Mouse (Mus musculus): Measurements from ENCODE around the gene 1700092M07Rik. TPM values are rescaled to one million over a fixed set of nuclear protein-coding genes. Genes with fewer than 3 reads are reported as not detected.
"Not testable (repeated sequence)": the region's sequence is repeated elsewhere in the genome, so short reads cannot be mapped to it uniquely, and the experiment has no call there.

1700092M07Rik gene
- polyA plus RNA-seq, 1 experiment: not detected

DNA sequence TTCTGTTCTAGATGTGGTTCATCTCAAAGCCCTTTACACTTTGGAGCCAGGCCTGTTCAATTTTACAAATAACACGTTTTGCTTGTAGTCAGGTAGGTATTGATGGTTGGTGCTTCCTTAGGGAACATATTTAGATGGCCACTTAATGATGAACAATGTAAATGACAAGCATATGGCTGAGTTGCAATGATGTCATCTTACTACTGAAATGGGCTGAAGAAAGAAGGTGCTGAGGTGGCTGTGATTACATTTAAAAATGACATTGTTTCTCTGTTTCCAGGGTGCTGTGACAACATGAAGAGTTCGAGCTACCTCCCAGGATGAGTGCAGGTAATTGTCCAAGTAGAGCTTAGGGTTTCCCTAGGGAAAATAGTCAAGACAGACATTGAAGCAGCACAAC, 16.1 kb upstream of the 1700092M07Rik start:
- Histone ChIP-seq H3K27ac (ENCODE audit: insufficient read depth, low read depth, low read length) (no peak overlapping the region), H3K4me3 (ENCODE audit: low read depth, low read length) (no peak overlapping the region), H3K4me1 (ENCODE audit: control insufficient read depth, insufficient read depth, insufficient read length, low read length) (no peaks in the 10 kb centered on the region; the same call in 1 of the 2 replicates), H3K36me3 (ENCODE audit: control insufficient read depth, insufficient read depth, low read length) (peaks cover 22% of the 10 kb centered on the region), H3K27me3 (ENCODE audit: control insufficient read depth, insufficient read depth, low read length) (no peaks in the 10 kb centered on the region)
- no peak for TF ChIP-seq POLR2A (IDR thresholded peaks at IDR 0.05; ENCODE audit: low read depth, low read length)
- TF ChIP-seq CTCF (IDR thresholded peaks at IDR 0.05; ENCODE audit: extremely low read depth, insufficient read length, insufficient replicate concordance, low read depth, low read length): no peak
- WGBS: under 1% methylated on average over 2 of the region's 2 CpGs

DNA sequence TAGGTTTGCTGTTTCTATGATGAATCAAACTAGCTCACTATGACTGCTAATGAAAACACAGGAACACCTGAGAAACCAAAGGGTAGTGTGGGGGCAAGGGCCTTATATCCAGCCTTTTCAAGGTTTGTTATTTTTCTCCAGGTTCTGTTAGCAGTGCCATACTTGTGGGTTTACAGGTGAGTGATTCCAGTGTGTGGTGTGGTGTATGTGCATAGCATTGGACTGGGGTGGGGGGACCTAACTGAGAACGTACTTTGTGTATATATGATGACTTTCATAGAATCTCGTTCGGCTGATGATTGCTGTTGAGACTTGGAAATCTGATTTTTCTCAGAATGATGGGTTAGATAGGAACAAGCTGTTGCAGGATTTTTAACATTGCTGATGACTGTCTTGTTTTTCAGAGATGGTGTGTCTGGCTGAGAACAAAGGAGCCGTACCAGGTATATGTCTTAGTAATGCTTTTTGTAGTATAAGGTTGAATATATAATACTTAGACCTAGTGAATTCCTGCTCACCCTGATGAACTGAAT, 15.4 kb upstream of the 1700092M07Rik start:
- H3K27me3 ChIP-seq (ENCODE audit: control insufficient read depth, insufficient read depth, low read length): no peaks in the 10 kb centered on the region
- H3K27ac ChIP-seq (ENCODE audit: insufficient read depth, low read depth, low read length): no peak overlapping the region
- H3K4me1 ChIP-seq (ENCODE audit: control insufficient read depth, insufficient read depth, insufficient read length, low read length): no peaks in the 10 kb centered on the region; the same call in 1 of the 2 replicates
- peaks cover 22% of the 10 kb centered on the region for H3K36me3 ChIP-seq (ENCODE audit: control insufficient read depth, insufficient read depth, low read length)
- no peak for TF ChIP-seq CTCF (IDR thresholded peaks at IDR 0.05; ENCODE audit: extremely low read depth, insufficient read length, insufficient replicate concordance, low read depth, low read length)
- TF ChIP-seq POLR2A (IDR thresholded peaks at IDR 0.05; ENCODE audit: low read depth, low read length): no peak
- 35% methylated on average over 4 of the region's 4 CpGs for WGBS
- H3K4me3 ChIP-seq (ENCODE audit: low read depth, low read length): no peak overlapping the region

DNA sequence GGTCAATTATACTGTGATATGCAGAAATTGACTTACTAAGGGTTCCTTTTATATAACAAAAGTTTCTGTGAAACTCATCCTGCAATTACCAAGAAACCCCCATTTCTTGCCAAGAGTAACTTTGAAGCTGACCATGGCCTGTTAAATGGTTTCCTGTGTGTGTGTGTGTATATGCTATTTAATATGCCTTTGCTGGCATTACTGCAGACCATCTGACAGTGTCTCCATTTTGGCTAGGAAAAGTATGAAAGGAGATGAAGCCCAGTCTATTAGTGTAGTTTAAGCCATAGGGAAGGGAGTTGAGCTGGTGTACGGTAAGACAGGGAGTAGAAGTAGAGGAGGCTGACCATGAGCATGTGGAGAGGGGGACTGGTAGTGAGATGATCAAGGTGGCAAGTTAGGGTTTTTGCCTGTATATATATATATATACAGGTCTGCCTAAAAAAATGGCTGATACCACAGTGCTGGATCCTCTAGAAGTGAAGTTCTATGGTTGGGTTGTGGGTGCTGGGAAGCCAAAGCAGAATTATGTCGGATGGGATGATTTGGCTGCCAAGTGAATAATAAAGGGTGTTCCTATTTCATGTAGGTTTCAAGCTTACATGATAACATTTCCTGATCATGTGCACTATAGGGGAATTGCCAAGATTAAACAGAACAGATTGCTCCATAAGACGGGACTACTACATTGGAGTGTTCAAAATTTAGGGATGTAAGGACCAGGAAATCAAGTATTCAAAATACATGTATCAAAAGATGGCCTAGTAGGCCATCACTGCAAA, 13.7 kb upstream of the 1700092M07Rik start:
- Histone ChIP-seq H3K27me3 (ENCODE audit: control insufficient read depth, insufficient read depth, low read length) (no peaks in the 10 kb centered on the region), H3K4me1 (ENCODE audit: control insufficient read depth, insufficient read depth, insufficient read length, low read length) (no peaks in the 10 kb centered on the region; the same call in 1 of the 2 replicates), H3K4me3 (ENCODE audit: low read depth, low read length) (no peak overlapping the region), H3K27ac (ENCODE audit: insufficient read depth, low read depth, low read length) (no peak overlapping the region), H3K36me3 (ENCODE audit: control insufficient read depth, insufficient read depth, low read length) (peaks cover 22% of the 10 kb centered on the region)
- WGBS: 44% methylated on average over 3 of the region's 3 CpGs
- TF ChIP-seq CTCF (IDR thresholded peaks at IDR 0.05; ENCODE audit: extremely low read depth, insufficient read length, insufficient replicate concordance, low read depth, low read length) (no peak), POLR2A (IDR thresholded peaks at IDR 0.05; ENCODE audit: low read depth, low read length) (no peak)

- Histone ChIP-seq H3K27ac (ENCODE audit: insufficient read depth, low read depth, low read length) (no peak overlapping the region), H3K4me1 (ENCODE audit: control insufficient read depth, insufficient read depth, insufficient read length, low read length) (no peaks in the 10 kb centered on the region; the same call in 1 of the 2 replicates), H3K4me3 (ENCODE audit: low read depth, low read length) (no peak overlapping the region), H3K36me3 (ENCODE audit: control insufficient read depth, insufficient read depth, low read length) (peaks cover 22% of the 10 kb centered on the region), H3K27me3 (ENCODE audit: control insufficient read depth, insufficient read depth, low read length) (no peaks in the 10 kb centered on the region)
- WGBS: 23% methylated on average over 5 of the region's 5 CpGs
- TF ChIP-seq POLR2A (IDR thresholded peaks at IDR 0.05; ENCODE audit: low read depth, low read length) (no peak), CTCF (IDR thresholded peaks at IDR 0.05; ENCODE audit: extremely low read depth, insufficient read length, insufficient replicate concordance, low read depth, low read length) (no peak)
Measured at GRCm38 (mm10) chr19:8727495-8728114, 12.9 kb upstream of the 1700092M07Rik start.

- H3K27me3 ChIP-seq (ENCODE audit: control insufficient read depth, insufficient read depth, low read length); H3K27ac ChIP-seq (ENCODE audit: insufficient read depth, low read depth, low read length); H3K4me1 ChIP-seq (ENCODE audit: control insufficient read depth, insufficient read depth, insufficient read length, low read length); H3K4me3 ChIP-seq (ENCODE audit: low read depth, low read length): not testable (repeated sequence)
- 42% methylated on average over 3 of the region's 3 CpGs for WGBS
- peaks cover 22% of the 10 kb centered on the region for H3K36me3 ChIP-seq (ENCODE audit: control insufficient read depth, insufficient read depth, low read length)
Measured at GRCm38 (mm10) chr19:8728335-8729099, 12.0 kb upstream of the 1700092M07Rik start.

- TF ChIP-seq POLR2A (IDR thresholded peaks at IDR 0.05; ENCODE audit: low read depth, low read length): no peak
- TF ChIP-seq CTCF (IDR thresholded peaks at IDR 0.05; ENCODE audit: extremely low read depth, insufficient read length, insufficient replicate concordance, low read depth, low read length): no peak
- H3K36me3 ChIP-seq (ENCODE audit: control insufficient read depth, insufficient read depth, low read length): peaks cover 5% of the 10 kb centered on the region
- WGBS: 56% methylated on average over 3 of the region's 3 CpGs
- H3K27me3 ChIP-seq (ENCODE audit: control insufficient read depth, insufficient read depth, low read length): no peaks in the 10 kb centered on the region
- H3K27ac ChIP-seq (ENCODE audit: insufficient read depth, low read depth, low read length): no peak overlapping the region
- no peaks in the 10 kb centered on the region for H3K4me1 ChIP-seq (ENCODE audit: control insufficient read depth, insufficient read depth, insufficient read length, low read length)
- H3K4me3 ChIP-seq (ENCODE audit: low read depth, low read length): no peak overlapping the region
Measured at GRCm38 (mm10) chr19:8734334-8734733, 6.2 kb upstream of the 1700092M07Rik start.

Data from small intestine, adult 2 months (tissue).